Mouse (Mus musculus) effector memory CD4-positive, alpha-beta T cell, adult 7 months (primary cell): ENCODE data around the gene Rnf38. TPM values are rescaled to one million over a fixed set of nuclear protein-coding genes. Genes with fewer than 3 reads are reported as not detected.

Experiments
- polyA plus RNA-seq: library from polyadenylated mRNA; unstranded; fragments of 100-300 nt; shearing (Covaris generic); gene quantifications from one replicate; pipeline ENCODE4 v1.2.1, GENCODE M21; 2017

Rnf38 gene
- 77.5 TPM for polyA plus RNA-seq

GRCm38 (mm10) chr4:44233713-44234003 lies at the start of gene Rnf38:
TSS of gene Rnf38 (minus strand) at chr4:44233789.

GRCm38 (mm10) chr4:44083945-44084344 lies 149.6 kb downstream of the Rnf38 start, which contains the start of gene Gne:
TSS of gene Gne (minus strand) at chr4:44084177.

Other genes starting within 250 kb of the Rnf38 start
- 188 TPM for gene Clta, start 229.3 kb downstream of the Rnf38 start, polyA plus RNA-seq
- gene Gne, start 149.6 kb downstream of the Rnf38 start, polyA plus RNA-seq: 43.9 TPM
- 0.73 TPM for gene Melk, start 67.1 kb upstream of the Rnf38 start, polyA plus RNA-seq